Mouse (Mus musculus) large intestine, adult 2 months (tissue): ENCODE data around the gene Sos1. TPM values are rescaled to one million over a fixed set of nuclear protein-coding genes. Genes with fewer than 3 reads are reported as not detected.
A peak's percentile ranks its signal among the peaks of the same experiment; 100 is the strongest.
"Not testable (repeated sequence)": the region's sequence is repeated elsewhere in the genome, so short reads cannot be mapped to it uniquely, and the experiment has no call there.

Experiments used
- DNase-seq: peaks from one replicate; pipeline ENCODE4 v3.0.0-alpha.2; 2012; ENCODE audit warnings: low read depth, low spot score
- WGBS: fragments of 180-500 bp; shearing (Covaris S2); methylation state at CpG from one replicate; pipeline ENCODE4 v1.1.7; 2018; 5-methylcytosine and 5-hydroxymethylcytosine counted together
- polyA plus RNA-seq: library from polyadenylated mRNA; depleted of rRNA; stranded (reverse); fragments of >200 nt; gene quantifications from 2 replicates; pipeline ENCODE4 v1.2.3, GENCODE M21; 2012

The Sos1 gene
- polyA plus RNA-seq, 1 experiment = 1.9 TPM

GRCm38 (mm10) chr17:80496607-80497170, 16.4 kb upstream of the Sos1 start:
- 84% methylated on average over 8 of the region's 8 CpGs for WGBS
- no peak for DNase-seq

GRCm38 (mm10) chr17:80496185-80496584, 15.9 kb upstream of the Sos1 start:
- no peak for DNase-seq
- 81% methylated on average over 6 of the region's 6 CpGs for WGBS

- no peak for DNase-seq
- WGBS = 40% methylated on average over 1 of the region's 1 CpGs
Measured at GRCm38 (mm10) chr17:80493891-80494290, 13.6 kb upstream of the Sos1 start.

- 44% methylated on average over 4 of the region's 4 CpGs for WGBS
- no peak for DNase-seq
Measured at GRCm38 (mm10) chr17:80492811-80493210, 12.6 kb upstream of the Sos1 start.

GRCm38 (mm10) chr17:80492274-80492673, 12.0 kb upstream of the Sos1 start:
- WGBS = 54% methylated on average over 4 of the region's 4 CpGs
- DNase-seq = no peak

- WGBS = 68% methylated on average over 5 of the region's 5 CpGs
- DNase-seq = no peak
Measured at GRCm38 (mm10) chr17:80490166-80490565, 9.9 kb upstream of the Sos1 start.

- no peak for DNase-seq
- 74% methylated on average over 3 of the region's 3 CpGs for WGBS
Measured at GRCm38 (mm10) chr17:80488918-80489317, 8.7 kb upstream of the Sos1 start.

- no peak for DNase-seq
- WGBS = 90% methylated on average over 5 of the region's 5 CpGs
Measured at GRCm38 (mm10) chr17:80485160-80485559, 4.9 kb upstream of the Sos1 start.

GRCm38 (mm10) chr17:80480855-80481224, 587 bp upstream of the Sos1 start:
- WGBS = 18% methylated on average over 7 of the region's 7 CpGs
- DNase-seq = no peak

- WGBS = 1% methylated on average over 71 of the region's 71 CpGs
- DNase-seq = no peak
Measured at GRCm38 (mm10) chr17:80479295-80480030, 790 bp downstream of the Sos1 start.

GRCm38 (mm10) chr17:80477679-80478078, 2.6 kb downstream of the Sos1 start:
- 84% methylated on average over 2 of the region's 2 CpGs for WGBS
- no peak for DNase-seq

- 91% methylated on average over 4 of the region's 4 CpGs for WGBS
- DNase-seq = no peak
Measured at GRCm38 (mm10) chr17:80476496-80476895, 3.8 kb downstream of the Sos1 start.

- no peak for DNase-seq
- WGBS = 49% methylated on average over 8 of the region's 8 CpGs
Measured at GRCm38 (mm10) chr17:80471056-80471802, 9.0 kb downstream of the Sos1 start.

GRCm38 (mm10) chr17:80468417-80468894, 11.8 kb downstream of the Sos1 start:
- WGBS = 8% methylated on average over 3 of the region's 3 CpGs
- DNase-seq = not testable (repeated sequence)

GRCm38 (mm10) chr17:80460258-80460657, 20.0 kb downstream of the Sos1 start:
- no peak for DNase-seq
- 59% methylated on average over 5 of the region's 5 CpGs for WGBS

- 20% methylated on average over 2 of the region's 2 CpGs for WGBS
- peak; percentile 35 for DNase-seq
Measured at GRCm38 (mm10) chr17:80455648-80456047, 24.6 kb downstream of the Sos1 start.

- 87% methylated on average over 3 of the region's 3 CpGs for WGBS
Measured at GRCm38 (mm10) chr17:80450426-80451030, 29.7 kb downstream of the Sos1 start.

GRCm38 (mm10) chr17:80446470-80446869, 33.8 kb downstream of the Sos1 start:
- no peak for DNase-seq
- 81% methylated on average over 5 of the region's 5 CpGs for WGBS

More at GRCm38 (mm10) chr17:80450426-80451030, 29.7 kb downstream of the Sos1 start:
- DNase-seq = no peak

GRCm38 (mm10) chr17:80445433-80445832, 34.8 kb downstream of the Sos1 start:
- DNase-seq = no peak
- WGBS = 29% methylated on average over 7 of the region's 7 CpGs

- WGBS = 86% methylated on average over 5 of the region's 5 CpGs
- DNase-seq = no peak
Measured at GRCm38 (mm10) chr17:80435680-80436079, 44.6 kb downstream of the Sos1 start.
